Mouse (Mus musculus): ENCODE measurements around the gene Myo1g.

GRCm38 (mm10) chr11:6489257-6489656 lies 31.5 kb downstream of the Myo1g start:
- TF ChIP-seq CTCF (conservative IDR thresholded peaks at IDR 0.05; ENCODE audit: insufficient read depth, insufficient read length, low read depth, low read length): no peak
- no peak for TF ChIP-seq POLR2A (IDR thresholded peaks at IDR 0.05; ENCODE audit: low read depth, low read length)
